Mouse (Mus musculus): ENCODE data around the gene Dip2b. TPM values are rescaled to one million over a fixed set of nuclear protein-coding genes. Genes with fewer than 3 reads are reported as not detected.

Dip2b gene
- polyA plus RNA-seq, 1 experiment, result 14.6 TPM

DNA sequence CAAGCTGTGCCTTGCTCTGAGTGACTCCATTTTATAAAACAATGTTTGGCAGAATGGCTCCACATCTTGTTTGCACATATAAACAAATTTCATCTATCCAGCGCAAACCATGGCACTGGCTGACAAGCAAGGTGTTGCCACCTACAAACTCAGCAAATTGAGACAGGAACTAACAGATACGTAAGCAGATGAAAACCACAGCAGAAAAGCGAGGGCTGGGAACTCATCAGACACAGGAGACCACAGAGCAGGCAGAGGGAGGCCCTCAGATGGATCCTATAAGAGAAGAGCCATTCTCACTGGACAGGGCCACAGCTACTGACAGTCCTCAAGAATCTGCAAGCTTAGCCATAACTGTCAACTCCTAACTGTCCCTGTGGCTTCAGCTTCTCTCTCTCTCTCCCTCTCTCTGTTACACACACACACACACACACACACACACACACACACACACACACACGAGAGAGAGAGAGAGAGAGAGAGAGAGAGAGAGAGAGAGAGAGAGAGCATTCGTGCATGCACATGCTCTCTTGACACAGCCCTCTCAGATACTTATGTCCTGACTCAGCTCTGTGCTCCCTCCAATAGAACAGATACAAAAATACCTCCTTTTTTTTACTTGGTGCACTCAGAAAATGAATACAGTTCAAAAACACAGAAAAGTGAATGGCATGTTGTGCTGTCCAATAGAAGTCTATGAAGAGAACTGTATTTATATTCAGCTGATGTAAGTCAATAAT is 227.3 kb downstream of the Dip2b start:
- 69% methylated on average over 4 of the region's 5 CpGs for WGBS

GRCm38 (mm10) chr15:100268916-100269315 is 230.5 kb downstream of the Dip2b start:
- Histone ChIP-seq H3K4me3 (replicated peaks; ENCODE audit: extremely low read depth, low read depth, low read length) (no peak overlapping the region), H3K4me1 (ENCODE audit: control insufficient read depth, insufficient read depth, low read length) (no peaks in the 10 kb centered on the region)
- no peak for DNase-seq
- WGBS, result 76% methylated on average over 2 of the region's 2 CpGs
- TF ChIP-seq CTCF (IDR thresholded peaks at IDR 0.05; ENCODE audit: insufficient read depth, low read length) (no peak), POLR2A (IDR thresholded peaks at IDR 0.05; ENCODE audit: borderline replicate concordance, extremely low read depth, low read depth, low read length) (no peak)

More for the DNA sequence above, 227.3 kb downstream of the Dip2b start:
- no peaks in the 10 kb centered on the region for H3K4me1 ChIP-seq (ENCODE audit: control insufficient read depth, insufficient read depth, low read length)
- TF ChIP-seq CTCF (IDR thresholded peaks at IDR 0.05; ENCODE audit: insufficient read depth, low read length) (no peak), POLR2A (IDR thresholded peaks at IDR 0.05; ENCODE audit: borderline replicate concordance, extremely low read depth, low read depth, low read length) (no peak)
- DNase-seq, result no peak
- no peak overlapping the region for H3K4me3 ChIP-seq (replicated peaks; ENCODE audit: extremely low read depth, low read depth, low read length)

Other genes with a start within 250 kb of the Dip2b start
- 23.6 and 29.7 TPM in 2 replicates for gene Lima1, start 163.2 kb upstream of the Dip2b start, polyA plus RNA-seq (2012; rRNA removed)
- gene Fam186a, start 71.6 kb upstream of the Dip2b start, polyA plus RNA-seq (2012; rRNA removed), result 0.04 TPM in 1 of 2 replicates, not detected in the other
- gene Larp4, start 68.6 kb upstream of the Dip2b start, polyA plus RNA-seq (2012; rRNA removed), result 40.4 and 41.3 TPM in 2 replicates
- gene Atf1, start 189.2 kb downstream of the Dip2b start, polyA plus RNA-seq (2012; rRNA removed), result 40.8 and 45.7 TPM in 2 replicates
- not detected in 2 replicates for gene Tmprss12, start 242.2 kb downstream of the Dip2b start, polyA plus RNA-seq (2012; rRNA removed)

Measured in lung, adult 2 months (tissue).